Mouse (Mus musculus): ENCODE measurements at regions not wholly inside any gene's neighbourhood (a gene's known extent, or its start where the extent isn't known, plus 50 kb on each side); places are given as distances from the start of the nearest gene placed in this dataset.

GRCm38 (mm10) chr3:105366806-105367205, 85.3 kb upstream of the Kcnd3 start:
- no peak overlapping the region for H3K9ac ChIP-seq (ENCODE audit: insufficient read depth, low read depth)
- no peak overlapping the region for H3K27ac ChIP-seq (ENCODE audit: insufficient read depth, low read depth)
- TF ChIP-seq MYC (IDR thresholded peaks at IDR 0.05; ENCODE audit: low read depth, low read length) (no peak), TBP (conservative IDR thresholded peaks at IDR 0.05; ENCODE audit: low read depth, low read length) (no peak), NELFE (IDR thresholded peaks at IDR 0.05; ENCODE audit: low read depth, low read length) (no peak), BHLHE40 (IDR thresholded peaks at IDR 0.05; ENCODE audit: low read depth, low read length) (no peak), SIN3A (IDR thresholded peaks at IDR 0.05; ENCODE audit: low read length) (no peak)
- no peaks in the 10 kb centered on the region for H3K36me3 ChIP-seq (replicated peaks in 1 of 2; ENCODE audit: control insufficient read depth in 1 of 2, insufficient read depth in 1 of 2, low read length in 1 of 2)
- dilution Hi-C loops (cut with MboI; ENCODE audit: extremely low pct_ligation_motif_present, extremely low pct_unique_long_range_greater_than_20kb, low sequenced_read_pairs) (no loop called here), in situ Hi-C loops (cut with MboI; ENCODE audit: low pct_ligation_motif_present, low pct_unique_long_range_greater_than_20kb, low sequenced_read_pairs) (no loop called here)
- H3K4me3 ChIP-seq (replicated peaks in 1 of 3; ENCODE audit: low read depth in 2 of 3, low read length in 2 of 3, poor library complexity in 1 of 3): no peak overlapping the region
- DNase-seq (ENCODE audit: extremely low read depth): no peak
- no peaks in the 10 kb centered on the region for H3K4me1 ChIP-seq (ENCODE audit: control insufficient read depth in 1 of 2, insufficient read depth in 2 of 2)
- no peaks in the 10 kb centered on the region for H3K79me2 ChIP-seq (replicated peaks; ENCODE audit: control insufficient read depth, extremely low read depth, insufficient read depth, poor library complexity, severe bottlenecking)
- no peaks in the 10 kb centered on the region for H3K9me3 ChIP-seq (replicated peaks; ENCODE audit: low read length)
- no peak overlapping the region for H3K4me2 ChIP-seq (ENCODE audit: insufficient read depth, low read depth, poor library complexity, severe bottlenecking)
- H3K27me3 ChIP-seq (replicated peaks): peaks cover 80% of the 10 kb centered on the region

GRCm38 (mm10) chr3:105367972-105368371, 84.2 kb upstream of the Kcnd3 start:
- in situ Hi-C loops (cut with MboI; ENCODE audit: low pct_ligation_motif_present, low pct_unique_long_range_greater_than_20kb, low sequenced_read_pairs) (no loop called here), dilution Hi-C loops (cut with MboI; ENCODE audit: extremely low pct_ligation_motif_present, extremely low pct_unique_long_range_greater_than_20kb, low sequenced_read_pairs) (no loop called here)
- peaks cover 82% of the 10 kb centered on the region for H3K27me3 ChIP-seq (replicated peaks)
- no peak overlapping the region for H3K4me3 ChIP-seq (replicated peaks in 1 of 3; ENCODE audit: low read depth in 2 of 3, low read length in 2 of 3, poor library complexity in 1 of 3)
- no peak for TF ChIP-seq ZNF384 (IDR thresholded peaks at IDR 0.05; ENCODE audit: low read depth, low read length)
- no peak for TF ChIP-seq ETS1 (conservative IDR thresholded peaks at IDR 0.05; ENCODE audit: low read depth, low read length)
- no peak for TF ChIP-seq USF1 (IDR thresholded peaks at IDR 0.05; ENCODE audit: low read depth, low read length)
- no peak for DNase-seq (ENCODE audit: extremely low read depth)
- no peaks in the 10 kb centered on the region for H3K79me2 ChIP-seq (replicated peaks; ENCODE audit: control insufficient read depth, extremely low read depth, insufficient read depth, poor library complexity, severe bottlenecking)
- no peak overlapping the region for H3K27ac ChIP-seq (ENCODE audit: insufficient read depth, low read depth)
- H3K4me1 ChIP-seq (ENCODE audit: control insufficient read depth in 1 of 2, insufficient read depth in 2 of 2): no peaks in the 10 kb centered on the region
- H3K9ac ChIP-seq (ENCODE audit: insufficient read depth, low read depth): no peak overlapping the region
- H3K4me2 ChIP-seq (ENCODE audit: insufficient read depth, low read depth, poor library complexity, severe bottlenecking): no peak overlapping the region
- no peaks in the 10 kb centered on the region for H3K9me3 ChIP-seq (replicated peaks; ENCODE audit: low read length)
- H3K36me3 ChIP-seq (replicated peaks in 1 of 2; ENCODE audit: control insufficient read depth in 1 of 2, insufficient read depth in 1 of 2, low read length in 1 of 2): no peaks in the 10 kb centered on the region

- H3K4me3 ChIP-seq (replicated peaks in 1 of 3; ENCODE audit: low read depth in 2 of 3, low read length in 2 of 3, poor library complexity in 1 of 3): no peak overlapping the region
- in situ Hi-C loops (cut with MboI; ENCODE audit: low pct_ligation_motif_present, low pct_unique_long_range_greater_than_20kb, low sequenced_read_pairs): no loop called here
Measured at GRCm38 (mm10) chr3:105372371-105372828, 79.7 kb upstream of the Kcnd3 start.

More at GRCm38 (mm10) chr3:105372371-105372828, 79.7 kb upstream of the Kcnd3 start:
- Histone ChIP-seq H3K27me3 (replicated peaks) (peaks cover 63% of the 10 kb centered on the region), H3K36me3 (replicated peaks in 1 of 2; ENCODE audit: control insufficient read depth in 1 of 2, insufficient read depth in 1 of 2, low read length in 1 of 2) (no peaks in the 10 kb centered on the region), H3K79me2 (replicated peaks; ENCODE audit: control insufficient read depth, extremely low read depth, insufficient read depth, poor library complexity, severe bottlenecking) (no peaks in the 10 kb centered on the region), H3K27ac (ENCODE audit: insufficient read depth, low read depth) (no peak overlapping the region), H3K4me2 (ENCODE audit: insufficient read depth, low read depth, poor library complexity, severe bottlenecking) (no peak overlapping the region), H3K4me1 (ENCODE audit: control insufficient read depth in 1 of 2, insufficient read depth in 2 of 2) (no peaks in the 10 kb centered on the region), H3K9me3 (replicated peaks; ENCODE audit: low read length) (no peaks in the 10 kb centered on the region), H3K9ac (ENCODE audit: insufficient read depth, low read depth) (no peak overlapping the region)
- no peak for DNase-seq (ENCODE audit: extremely low read depth)
- dilution Hi-C loops (cut with MboI; ENCODE audit: extremely low pct_ligation_motif_present, extremely low pct_unique_long_range_greater_than_20kb, low sequenced_read_pairs): no loop called here
- TF ChIP-seq SMC3 (IDR thresholded peaks at IDR 0.05; ENCODE audit: low read depth, low read length) (no peak), ZMIZ1 (IDR thresholded peaks at IDR 0.05; ENCODE audit: low read depth, low read length) (no peak), USF1 (IDR thresholded peaks at IDR 0.05; ENCODE audit: low read depth, low read length) (no peak), HCFC1 (IDR thresholded peaks at IDR 0.05; ENCODE audit: low read depth, low read length) (no peak), PAX5 (IDR thresholded peaks at IDR 0.05; ENCODE audit: low read length) (no peak), MYC (IDR thresholded peaks at IDR 0.05; ENCODE audit: low read depth, low read length) (no peak), TCF12 (IDR thresholded peaks at IDR 0.05; ENCODE audit: low read depth, low read length) (no peak), ELF1 (IDR thresholded peaks at IDR 0.05; ENCODE audit: low read depth, low read length) (no peak), KAT2A (IDR thresholded peaks at IDR 0.05; ENCODE audit: insufficient replicate concordance, low read length) (no peak), MAX (IDR thresholded peaks at IDR 0.05; ENCODE audit: low read length) (no peak), MEF2A (IDR thresholded peaks at IDR 0.05; ENCODE audit: borderline replicate concordance, low read depth, low read length) (no peak), RCOR1 (conservative IDR thresholded peaks at IDR 0.05; ENCODE audit: low read depth, low read length) (no peak), RAD21 (IDR thresholded peaks at IDR 0.05; ENCODE audit: low read depth, low read length) (no peak), E2F4 (IDR thresholded peaks at IDR 0.05; ENCODE audit: insufficient replicate concordance, low read depth, low read length) (no peak), ETS1 (conservative IDR thresholded peaks at IDR 0.05; ENCODE audit: low read depth, low read length) (no peak), ZC3H11A (IDR thresholded peaks at IDR 0.05; ENCODE audit: low read depth, low read length) (no peak), ZNF384 (IDR thresholded peaks at IDR 0.05; ENCODE audit: low read depth, low read length) (no peak), CHD2 (IDR thresholded peaks at IDR 0.05; ENCODE audit: low read length) (no peak)
